Mouse (Mus musculus): ENCODE data around the gene Stx8. TPM values are rescaled to one million over a fixed set of nuclear protein-coding genes. Genes with fewer than 3 reads are reported as not detected.
A peak's percentile ranks its signal among the peaks of the same experiment; 100 is the strongest.

The Stx8 gene
- polyA plus RNA-seq, 1 experiment from 2014 or later, result 83.2 TPM

DNA sequence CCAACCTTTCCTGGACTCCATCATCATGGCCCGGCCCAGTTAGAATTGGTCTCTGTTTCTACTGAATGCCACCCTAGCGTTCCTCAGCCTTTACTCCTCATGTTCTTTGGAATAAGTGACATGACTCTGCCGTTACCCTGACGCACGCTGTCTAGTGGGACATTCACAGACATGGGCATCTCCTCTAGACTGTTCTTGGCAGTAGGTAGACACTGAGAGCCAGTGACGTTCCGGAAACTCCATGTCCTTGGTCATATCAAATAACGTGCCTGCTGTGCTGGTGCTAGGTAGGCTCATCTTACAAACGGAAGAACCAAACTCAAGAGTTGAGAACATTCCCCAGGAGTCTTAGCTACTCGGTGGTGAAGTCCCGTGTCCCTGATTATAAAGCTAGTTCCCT, 231.5 kb downstream of the Stx8 start:
- DNase-seq (ENCODE audit: low spot score), result no peak

DNA sequence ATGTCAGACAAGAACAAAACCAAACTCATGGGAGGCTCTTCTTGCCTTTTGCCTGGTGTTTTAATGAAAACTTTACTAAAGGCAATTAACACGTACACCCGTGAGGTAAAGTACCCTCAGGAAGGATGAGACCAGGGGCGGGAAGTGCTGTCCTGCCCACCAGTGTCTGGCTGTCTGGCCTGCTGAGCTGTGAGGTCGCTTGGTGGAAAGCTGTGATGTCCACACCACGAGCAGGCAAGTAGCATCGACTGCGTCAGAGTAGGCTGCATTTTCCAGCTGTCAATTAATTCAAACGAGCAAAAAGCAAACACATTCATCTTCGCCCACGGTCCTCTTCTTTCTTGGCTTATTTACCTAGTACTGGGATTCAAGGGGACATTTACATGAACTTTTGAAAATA, 232.7 kb downstream of the Stx8 start:
- DNase-seq (ENCODE audit: low spot score), result no peak

DNA sequence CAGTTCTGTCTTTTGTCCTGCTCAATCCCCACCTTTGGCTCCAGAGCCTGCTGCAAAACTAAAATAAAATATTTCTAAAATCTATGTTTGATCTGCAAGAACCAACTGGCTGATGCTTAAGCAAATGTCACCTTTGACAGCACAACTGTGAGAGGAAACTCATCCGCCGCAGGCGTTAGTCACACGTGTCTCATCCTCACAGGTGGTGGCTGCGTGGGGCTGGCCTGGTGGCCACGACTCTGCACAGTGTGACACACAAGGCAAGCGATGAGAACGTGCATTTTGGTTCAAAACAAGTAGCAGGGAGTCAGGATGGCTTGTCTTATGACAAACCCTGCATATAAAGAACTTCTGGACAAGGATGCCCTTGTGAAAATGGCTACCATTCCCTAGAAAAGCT, 233.1 kb downstream of the Stx8 start:
- peak; percentile 93 for DNase-seq (ENCODE audit: low spot score)

DNA sequence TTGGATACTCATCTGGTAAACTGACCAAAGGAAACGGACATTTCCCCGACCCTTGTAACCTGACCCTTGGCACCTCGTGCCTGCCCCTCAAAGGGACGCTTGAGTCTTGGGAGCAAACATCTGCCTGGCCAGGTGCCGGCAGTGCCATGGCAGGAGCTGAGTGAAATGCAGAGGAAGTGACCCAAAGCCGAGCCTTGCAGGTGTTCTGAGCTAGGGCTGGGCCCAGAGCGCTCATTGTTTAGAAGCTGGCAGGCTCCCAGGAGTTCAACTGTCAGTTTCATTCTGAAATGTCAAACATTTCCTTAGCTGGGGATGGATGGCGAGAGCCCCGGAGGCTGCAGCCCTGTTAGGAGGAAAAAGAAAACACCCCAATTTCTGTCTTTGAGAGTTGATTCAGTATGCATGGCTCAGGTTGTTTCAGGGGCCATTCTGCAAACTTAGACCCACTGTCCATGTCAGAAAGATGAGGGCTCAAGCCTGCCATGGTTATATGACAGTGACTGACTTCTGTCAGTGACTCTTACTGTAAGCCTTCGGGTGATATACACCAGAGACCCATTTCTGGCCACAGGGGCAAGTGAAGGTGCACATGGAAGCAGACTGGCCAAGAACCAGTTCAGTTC, 233.9 kb downstream of the Stx8 start:
- DNase-seq (ENCODE audit: low spot score), result peak; percentile 88

- DNase-seq (ENCODE audit: low spot score), result peak; percentile 42
Observed at GRCm38 (mm10) chr11:68200500-68200899, 234.5 kb downstream of the Stx8 start.

DNA sequence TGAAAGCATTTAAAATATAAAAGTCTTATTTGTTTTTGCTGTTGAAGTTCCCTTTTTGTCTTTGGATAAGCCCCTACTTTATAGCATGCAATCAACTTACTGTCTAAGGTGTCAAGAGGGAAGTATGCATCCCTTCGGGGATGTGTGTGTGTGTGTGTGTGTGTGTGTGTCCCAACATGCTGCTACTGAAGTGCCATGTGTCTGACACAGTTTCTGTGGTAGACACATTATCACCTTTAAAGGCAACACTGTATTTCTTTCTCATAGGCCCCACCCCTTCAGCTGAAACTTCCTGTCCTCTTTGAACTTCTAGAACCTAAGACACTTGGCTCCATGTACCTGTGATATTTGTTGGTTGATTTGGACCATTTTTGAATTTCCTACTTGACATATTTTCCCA, 235.1 kb downstream of the Stx8 start:
- peak; percentile 84 for DNase-seq (ENCODE audit: low spot score)

GRCm38 (mm10) chr11:68201811-68202459, 235.9 kb downstream of the Stx8 start:
- no peak for DNase-seq (ENCODE audit: low spot score)

- DNase-seq (ENCODE audit: low spot score), result no peak
Observed at GRCm38 (mm10) chr11:68202561-68202960, 236.6 kb downstream of the Stx8 start.

DNA sequence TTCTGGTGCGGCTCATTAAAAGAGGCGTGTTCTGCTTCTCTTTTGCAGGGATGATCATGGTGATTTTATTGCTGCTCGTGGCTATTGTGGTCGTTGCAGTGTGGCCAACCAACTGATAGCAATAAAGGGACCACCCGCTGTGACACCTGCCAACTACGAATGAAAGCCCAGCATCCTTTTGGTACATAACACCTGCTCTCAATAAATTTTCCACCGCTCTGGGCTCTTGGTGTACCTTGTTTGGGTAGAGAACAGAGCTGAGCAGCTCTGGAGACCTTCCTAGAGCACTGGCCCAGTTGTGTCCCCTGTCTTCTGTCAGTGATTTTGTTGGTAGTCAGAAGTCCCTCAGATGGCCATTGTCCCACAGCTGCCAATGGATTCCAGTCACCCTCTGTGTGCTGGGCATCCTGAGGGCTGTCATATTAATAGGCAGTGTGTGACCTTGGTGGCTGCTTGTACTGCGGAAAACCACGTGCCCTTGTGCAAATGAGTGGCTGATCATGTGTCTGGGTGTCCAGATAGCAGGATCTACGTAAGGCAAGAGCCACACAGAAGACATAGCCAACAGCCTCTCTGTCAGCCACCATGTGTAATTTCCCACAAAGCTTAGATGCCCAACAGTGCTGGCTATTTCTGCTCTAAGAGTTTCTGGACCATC, 237.8 kb downstream of the Stx8 start:
- DNase-seq (ENCODE audit: low spot score), result peak; percentile 52

DNA sequence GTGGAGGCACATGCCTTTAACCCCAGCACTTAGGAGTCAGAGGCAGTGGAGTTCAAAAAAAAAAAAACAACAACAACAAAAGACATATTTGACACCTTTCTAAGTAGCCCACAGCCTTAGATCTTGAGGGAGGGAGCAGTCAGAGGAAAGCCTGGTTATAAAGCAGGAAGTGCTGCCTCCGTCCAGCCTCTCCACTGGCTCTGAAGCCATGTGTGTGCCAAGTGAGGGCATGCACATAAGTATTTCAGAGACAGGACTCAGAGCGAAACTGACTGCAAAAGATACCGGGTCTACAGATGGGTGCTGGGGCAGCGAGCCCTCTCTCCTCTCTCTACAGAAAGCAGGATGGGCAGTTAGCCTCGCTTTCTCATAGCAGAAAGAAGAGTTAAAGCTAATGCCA, 238.4 kb downstream of the Stx8 start:
- no peak for DNase-seq (ENCODE audit: low spot score)

DNA sequence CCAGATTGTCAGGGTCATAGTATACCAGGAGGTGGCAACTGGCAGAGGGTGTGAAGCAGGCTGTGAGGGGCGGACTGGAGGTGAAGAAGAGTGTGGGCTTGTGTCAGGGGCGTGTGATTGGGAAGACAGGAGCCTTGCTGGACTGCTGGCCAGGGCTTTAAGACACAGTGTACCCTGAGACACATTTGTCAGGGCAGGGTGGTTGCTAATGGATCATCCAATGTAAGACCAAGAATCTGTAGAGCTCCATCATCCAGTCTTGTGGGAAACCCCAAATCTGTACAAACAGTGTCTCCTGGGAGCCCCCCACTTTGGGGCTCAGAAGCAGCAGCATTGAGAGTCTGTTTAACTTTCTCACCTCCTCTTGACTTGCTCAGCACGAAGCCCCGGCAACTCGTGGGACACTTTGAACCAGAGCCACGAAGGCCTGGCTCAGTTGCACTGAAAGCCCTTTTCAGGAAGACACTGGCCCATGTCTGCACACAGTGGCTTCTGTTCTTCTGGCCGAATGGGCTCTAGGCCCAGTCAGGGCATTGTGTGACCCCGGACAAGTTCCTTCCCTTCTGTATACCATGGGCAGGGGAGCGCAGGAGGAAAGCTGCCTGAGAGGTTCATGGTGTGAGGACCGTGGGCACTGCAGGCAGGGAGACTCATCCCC, 239.7 kb downstream of the Stx8 start:
- DNase-seq (ENCODE audit: low spot score), result no peak

DNA sequence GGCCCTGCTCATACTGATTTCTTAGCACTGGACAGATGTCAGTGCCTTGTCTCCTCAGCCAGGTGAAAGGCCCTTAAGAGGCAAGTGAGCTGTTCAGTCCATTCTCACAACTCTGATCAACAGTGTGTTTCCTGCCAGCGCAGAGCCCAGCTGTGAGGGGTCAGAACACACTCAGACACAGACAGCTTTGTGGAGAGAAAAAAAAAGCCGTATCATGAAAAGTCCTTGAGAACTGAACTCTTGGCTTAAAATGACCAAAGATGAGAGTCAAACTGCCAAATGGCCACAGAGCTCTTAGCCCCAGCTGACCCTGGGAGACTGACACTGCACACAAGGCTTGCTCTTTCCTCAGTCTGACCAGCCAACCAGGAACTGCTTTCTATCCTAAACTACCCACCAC, 242.0 kb downstream of the Stx8 start:
- DNase-seq (ENCODE audit: low spot score), result no peak

- no peak for DNase-seq (ENCODE audit: low spot score)
Observed at GRCm38 (mm10) chr11:68208582-68208981, 242.6 kb downstream of the Stx8 start.

DNA sequence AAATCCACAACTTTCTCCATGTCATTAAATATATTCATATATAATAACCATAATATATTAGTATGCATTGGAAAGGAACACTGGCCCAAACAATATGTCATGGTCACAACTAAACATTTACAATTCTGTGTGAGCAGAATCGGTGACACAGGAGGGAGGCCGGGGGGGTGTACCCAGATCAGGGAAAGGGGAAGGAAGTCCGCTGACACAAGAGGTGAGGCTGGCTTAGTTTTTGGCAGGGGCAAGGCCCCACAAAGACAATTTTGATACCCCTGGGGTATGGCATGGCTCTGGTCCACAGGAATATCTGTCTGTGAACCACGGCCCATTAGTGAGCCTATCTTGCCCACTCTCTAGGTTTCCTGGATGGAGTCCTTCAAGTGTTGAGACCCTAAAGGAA, 243.5 kb downstream of the Stx8 start:
- no peak for DNase-seq (ENCODE audit: low spot score)

GRCm38 (mm10) chr11:68210714-68211113, 244.7 kb downstream of the Stx8 start:
- DNase-seq (ENCODE audit: low spot score), result no peak

DNA sequence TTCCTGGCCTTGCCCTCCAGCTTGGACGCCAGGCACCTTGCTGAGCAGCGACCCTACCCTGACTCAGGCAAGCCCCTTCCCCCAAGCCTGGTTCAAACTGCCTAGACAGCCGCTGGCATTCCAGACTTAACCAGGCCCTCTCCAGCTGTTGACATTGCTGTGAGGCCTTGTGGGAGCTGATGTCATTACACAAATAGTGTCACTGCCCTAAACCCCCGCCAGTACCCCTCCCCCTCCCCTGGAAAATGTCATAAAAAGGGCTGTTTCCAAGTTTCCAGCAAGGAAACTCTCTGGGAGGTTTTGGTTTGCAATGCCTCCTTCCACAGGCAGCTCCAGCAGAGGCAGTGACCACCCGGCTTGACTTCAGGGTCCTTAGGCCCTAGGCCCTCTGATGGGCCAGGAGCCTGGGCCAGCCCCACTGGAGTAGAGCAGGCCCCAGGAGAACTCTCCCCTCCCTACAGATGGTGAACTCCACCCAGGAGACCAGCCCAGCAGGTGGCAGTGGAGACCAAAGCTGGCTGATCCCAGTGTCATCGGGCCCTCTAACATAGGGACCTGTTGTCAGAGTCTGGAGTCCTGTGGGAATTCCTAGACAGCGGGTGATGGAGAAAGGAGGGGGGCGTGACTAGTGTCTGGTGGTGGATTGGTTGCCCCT, 246.1 kb downstream of the Stx8 start:
- peak; percentile 56 for DNase-seq (ENCODE audit: low spot score)

DNA sequence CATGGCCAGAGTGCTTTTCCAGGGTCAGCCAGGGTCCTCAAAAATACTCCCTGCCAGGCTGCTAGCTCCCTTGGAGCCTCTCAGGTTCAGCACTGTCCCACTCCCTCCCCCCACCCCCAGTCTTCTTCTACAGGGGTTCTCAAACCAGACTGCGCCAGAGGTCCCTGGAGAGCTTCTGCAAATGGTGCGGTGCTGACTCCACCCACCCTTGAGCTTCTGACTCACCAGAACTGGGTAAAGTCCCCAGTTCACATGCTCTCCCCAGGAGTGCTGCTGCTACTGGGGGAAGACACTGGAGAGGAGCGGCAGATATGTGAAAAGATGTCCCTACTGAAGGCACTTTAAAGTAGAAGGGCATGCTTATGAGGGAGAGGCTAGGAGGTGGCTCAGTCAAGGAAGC, 247.9 kb downstream of the Stx8 start:
- no peak for DNase-seq (ENCODE audit: low spot score)

DNA sequence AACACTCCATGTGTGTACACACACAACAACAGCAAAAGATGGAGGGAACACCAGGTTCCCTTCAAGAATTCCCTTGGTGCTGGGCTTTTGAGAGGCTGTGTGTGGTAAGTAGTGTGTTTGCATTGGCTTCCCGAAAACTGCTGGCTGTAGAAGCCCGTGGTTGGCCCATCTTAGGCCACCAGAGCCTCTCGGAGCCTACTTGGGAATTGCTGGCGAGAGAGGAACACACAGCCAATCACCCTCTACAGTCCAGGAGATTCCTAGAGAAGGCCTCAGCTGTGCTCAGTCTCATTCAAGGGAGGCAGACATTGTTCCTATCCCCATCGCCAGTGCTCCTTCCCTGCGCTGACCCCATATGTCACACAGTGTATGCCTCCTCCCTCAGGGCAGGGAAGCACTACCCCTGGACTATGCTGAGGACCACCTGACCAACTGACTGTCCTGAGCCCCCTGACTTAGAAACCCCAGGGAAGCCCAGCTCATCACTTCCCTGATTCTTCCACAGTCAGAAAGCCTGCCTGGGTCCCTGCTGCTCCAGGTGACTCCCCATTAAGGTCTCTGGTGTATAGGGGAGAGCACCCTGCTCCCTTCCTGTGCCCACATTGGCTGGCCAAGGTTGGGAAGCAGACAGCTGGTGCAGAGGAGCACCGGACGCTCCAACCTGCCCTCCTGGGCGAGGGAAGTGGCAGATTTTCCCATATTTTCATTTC, 248.7 kb downstream of the Stx8 start:
- no peak for DNase-seq (ENCODE audit: low spot score)

- no peak for DNase-seq (ENCODE audit: low spot score)
Observed at GRCm38 (mm10) chr11:68215206-68215912, 249.4 kb downstream of the Stx8 start.

- DNase-seq (ENCODE audit: low spot score), result no peak
Observed at GRCm38 (mm10) chr11:68216041-68216440, 250.0 kb downstream of the Stx8 start.

DNA sequence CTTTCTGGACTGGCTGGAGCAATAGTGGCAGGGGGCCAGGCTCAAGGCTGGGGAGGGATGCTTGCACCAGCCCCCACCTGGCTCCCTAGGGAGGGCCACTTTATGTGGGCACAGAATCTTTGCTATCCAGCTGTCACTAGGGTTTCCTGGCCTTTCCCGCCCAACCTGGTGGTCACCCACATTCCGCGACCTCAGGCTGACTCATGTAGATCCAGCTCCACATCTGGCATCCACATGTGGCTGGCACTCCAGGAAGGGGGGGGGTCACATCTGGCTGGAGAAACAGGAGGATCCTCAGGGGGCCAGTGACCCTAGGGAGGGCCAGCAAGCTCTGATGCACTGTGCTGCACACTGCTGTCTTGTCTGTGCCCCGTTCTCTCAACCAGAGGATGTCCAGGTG, 254.7 kb downstream of the Stx8 start:
- DNase-seq (ENCODE audit: low spot score), result no peak
